Mouse (Mus musculus): ENCODE measurements around the gene Cluh. TPM values are rescaled to one million over a fixed set of nuclear protein-coding genes. Genes with fewer than 3 reads are reported as not detected.

Gene Cluh
- polyA plus RNA-seq, 1 experiment from 2014 or later = 15.9 TPM

- no peaks in the 10 kb centered on the region for H3K27me3 ChIP-seq (ENCODE audit: control insufficient read depth, insufficient read depth, low read length)
- WGBS = 11% methylated on average over 9 of the region's 9 CpGs
- peak; percentile 28 for ATAC-seq (ENCODE audit: low read depth)
- H3K36me3 ChIP-seq (ENCODE audit: control insufficient read depth, insufficient read depth, low read length) = no peaks in the 10 kb centered on the region
- H3K9ac ChIP-seq (replicated peaks; ENCODE audit: low read depth, low read length) = peak overlapping the region; percentile 82
- H3K4me2 ChIP-seq (ENCODE audit: low read depth, low read length) = peak overlapping the region; percentile 84
- peak overlapping the region; percentile 63 for H3K4me3 ChIP-seq (ENCODE audit: low read depth, low read length)
- peaks cover 9% of the 10 kb centered on the region for H3K4me1 ChIP-seq (ENCODE audit: control insufficient read depth, insufficient read depth, low read length)
- H3K9me3 ChIP-seq (ENCODE audit: control insufficient read depth, low read length) = no peaks in the 10 kb centered on the region
- H3K27ac ChIP-seq (ENCODE audit: low read depth, low read length) = peak overlapping the region; percentile 87
Observed at GRCm38 (mm10) chr11:74638791-74639411, 10.4 kb upstream of the Cluh start.

GRCm38 (mm10) chr11:74639628-74640027, 9.7 kb upstream of the Cluh start:
- Histone ChIP-seq H3K9ac (replicated peaks; ENCODE audit: low read depth, low read length) (no peak overlapping the region), H3K4me1 (ENCODE audit: control insufficient read depth, insufficient read depth, low read length) (peaks cover 9% of the 10 kb centered on the region), H3K27ac (ENCODE audit: low read depth, low read length) (no peak overlapping the region), H3K4me2 (ENCODE audit: low read depth, low read length) (no peak overlapping the region), H3K36me3 (ENCODE audit: control insufficient read depth, insufficient read depth, low read length) (no peaks in the 10 kb centered on the region), H3K4me3 (ENCODE audit: low read depth, low read length) (no peak overlapping the region), H3K27me3 (ENCODE audit: control insufficient read depth, insufficient read depth, low read length) (no peaks in the 10 kb centered on the region), H3K9me3 (ENCODE audit: control insufficient read depth, low read length) (no peaks in the 10 kb centered on the region)
- WGBS = 76% methylated on average over 1 of the region's 1 CpGs
- ATAC-seq (ENCODE audit: low read depth) = no peak

GRCm38 (mm10) chr11:74647966-74648365, 1.3 kb upstream of the Cluh start:
- Histone ChIP-seq H3K4me3 (ENCODE audit: low read depth, low read length) (no peak overlapping the region), H3K9ac (replicated peaks; ENCODE audit: low read depth, low read length) (no peak overlapping the region), H3K27ac (ENCODE audit: low read depth, low read length) (no peak overlapping the region), H3K9me3 (ENCODE audit: control insufficient read depth, low read length) (no peaks in the 10 kb centered on the region), H3K27me3 (ENCODE audit: control insufficient read depth, insufficient read depth, low read length) (no peaks in the 10 kb centered on the region), H3K4me2 (ENCODE audit: low read depth, low read length) (no peak overlapping the region), H3K4me1 (ENCODE audit: control insufficient read depth, insufficient read depth, low read length) (peaks cover 28% of the 10 kb centered on the region), H3K36me3 (ENCODE audit: control insufficient read depth, insufficient read depth, low read length) (no peaks in the 10 kb centered on the region)
- WGBS = 83% methylated on average over 1 of the region's 1 CpGs
- ATAC-seq (ENCODE audit: low read depth) = no peak

- H3K4me3 ChIP-seq (ENCODE audit: low read depth, low read length) = peak overlapping the region; percentile 93
- ATAC-seq (ENCODE audit: low read depth) = peak; percentile 22; the same call in 1 of the 2 replicates
- no peaks in the 10 kb centered on the region for H3K9me3 ChIP-seq (ENCODE audit: control insufficient read depth, low read length)
- H3K36me3 ChIP-seq (ENCODE audit: control insufficient read depth, insufficient read depth, low read length) = no peaks in the 10 kb centered on the region
- no peaks in the 10 kb centered on the region for H3K27me3 ChIP-seq (ENCODE audit: control insufficient read depth, insufficient read depth, low read length)
- peak overlapping the region; percentile 88 for H3K9ac ChIP-seq (replicated peaks; ENCODE audit: low read depth, low read length)
- peaks cover 35% of the 10 kb centered on the region for H3K4me1 ChIP-seq (ENCODE audit: control insufficient read depth, insufficient read depth, low read length)
- WGBS = 4% methylated on average over 1 of the region's 1 CpGs
- H3K27ac ChIP-seq (ENCODE audit: low read depth, low read length) = peak overlapping the region; percentile 40
- H3K4me2 ChIP-seq (ENCODE audit: low read depth, low read length) = peak overlapping the region; percentile 92
Observed at GRCm38 (mm10) chr11:74648676-74649075, 619 bp upstream of the Cluh start.

- 0 out of 2 replicates have a peak overlapping the region, but pooled peaks have one; percentile 40 for H3K27ac ChIP-seq (ENCODE audit: low read depth, low read length)
- no peaks in the 10 kb centered on the region for H3K27me3 ChIP-seq (ENCODE audit: control insufficient read depth, insufficient read depth, low read length)
- peak; percentile 18; the same call in 1 of the 2 replicates for ATAC-seq (ENCODE audit: low read depth)
- H3K4me3 ChIP-seq (ENCODE audit: low read depth, low read length) = peak overlapping the region; percentile 93
- H3K36me3 ChIP-seq (ENCODE audit: control insufficient read depth, insufficient read depth, low read length) = no peaks in the 10 kb centered on the region
- no peaks in the 10 kb centered on the region for H3K9me3 ChIP-seq (ENCODE audit: control insufficient read depth, low read length)
- peaks cover 36% of the 10 kb centered on the region for H3K4me1 ChIP-seq (ENCODE audit: control insufficient read depth, insufficient read depth, low read length)
- peak overlapping the region; percentile 88 for H3K9ac ChIP-seq (replicated peaks; ENCODE audit: low read depth, low read length)
- H3K4me2 ChIP-seq (ENCODE audit: low read depth, low read length) = peak overlapping the region; percentile 92
- 1% methylated on average over 51 of the region's 53 CpGs for WGBS
Observed at GRCm38 (mm10) chr11:74649647-74650551, 604 bp downstream of the Cluh start.

GRCm38 (mm10) chr11:74650576-74651100, 1.3 kb downstream of the Cluh start:
- H3K4me2 ChIP-seq (ENCODE audit: low read depth, low read length) = peak overlapping the region; percentile 92
- H3K4me3 ChIP-seq (ENCODE audit: low read depth, low read length) = peak overlapping the region; percentile 93
- H3K27ac ChIP-seq (ENCODE audit: low read depth, low read length) = no peak overlapping the region
- H3K4me1 ChIP-seq (ENCODE audit: control insufficient read depth, insufficient read depth, low read length) = peaks cover 36% of the 10 kb centered on the region
- peak overlapping the region; percentile 88 for H3K9ac ChIP-seq (replicated peaks; ENCODE audit: low read depth, low read length)
- H3K27me3 ChIP-seq (ENCODE audit: control insufficient read depth, insufficient read depth, low read length) = no peaks in the 10 kb centered on the region
- 65% methylated on average over 4 of the region's 4 CpGs for WGBS
- ATAC-seq (ENCODE audit: low read depth) = no peak
- no peaks in the 10 kb centered on the region for H3K9me3 ChIP-seq (ENCODE audit: control insufficient read depth, low read length)
- no peaks in the 10 kb centered on the region for H3K36me3 ChIP-seq (ENCODE audit: control insufficient read depth, insufficient read depth, low read length)

GRCm38 (mm10) chr11:74652791-74653191, 3.5 kb downstream of the Cluh start:
- Histone ChIP-seq H3K4me3 (ENCODE audit: low read depth, low read length) (no peak overlapping the region), H3K4me2 (ENCODE audit: low read depth, low read length) (no peak overlapping the region), H3K27me3 (ENCODE audit: control insufficient read depth, insufficient read depth, low read length) (no peaks in the 10 kb centered on the region), H3K4me1 (ENCODE audit: control insufficient read depth, insufficient read depth, low read length) (peaks cover 36% of the 10 kb centered on the region), H3K36me3 (ENCODE audit: control insufficient read depth, insufficient read depth, low read length) (peaks cover 9% of the 10 kb centered on the region), H3K9me3 (ENCODE audit: control insufficient read depth, low read length) (no peaks in the 10 kb centered on the region), H3K9ac (replicated peaks; ENCODE audit: low read depth, low read length) (no peak overlapping the region), H3K27ac (ENCODE audit: low read depth, low read length) (peak overlapping the region; percentile 40)
- WGBS = 35% methylated on average over 4 of the region's 4 CpGs
- no peak for ATAC-seq (ENCODE audit: low read depth)

- Histone ChIP-seq H3K9ac (replicated peaks; ENCODE audit: low read depth, low read length) (no peak overlapping the region), H3K9me3 (ENCODE audit: control insufficient read depth, low read length) (no peaks in the 10 kb centered on the region), H3K27me3 (ENCODE audit: control insufficient read depth, insufficient read depth, low read length) (no peaks in the 10 kb centered on the region), H3K4me1 (ENCODE audit: control insufficient read depth, insufficient read depth, low read length) (peaks cover 36% of the 10 kb centered on the region), H3K27ac (ENCODE audit: low read depth, low read length) (peak overlapping the region; percentile 40), H3K36me3 (ENCODE audit: control insufficient read depth, insufficient read depth, low read length) (peaks cover 12% of the 10 kb centered on the region), H3K4me3 (ENCODE audit: low read depth, low read length) (no peak overlapping the region), H3K4me2 (ENCODE audit: low read depth, low read length) (no peak overlapping the region)
- WGBS = 71% methylated on average over 6 of the region's 6 CpGs
- ATAC-seq (ENCODE audit: low read depth) = no peak
Observed at GRCm38 (mm10) chr11:74653385-74653784, 4.1 kb downstream of the Cluh start.

GRCm38 (mm10) chr11:74655941-74656340, 6.6 kb downstream of the Cluh start:
- Histone ChIP-seq H3K27ac (ENCODE audit: low read depth, low read length) (no peak overlapping the region), H3K4me2 (ENCODE audit: low read depth, low read length) (no peak overlapping the region), H3K27me3 (ENCODE audit: control insufficient read depth, insufficient read depth, low read length) (no peaks in the 10 kb centered on the region), H3K36me3 (ENCODE audit: control insufficient read depth, insufficient read depth, low read length) (peaks cover 31% of the 10 kb centered on the region), H3K4me3 (ENCODE audit: low read depth, low read length) (no peak overlapping the region), H3K4me1 (ENCODE audit: control insufficient read depth, insufficient read depth, low read length) (peaks cover 25% of the 10 kb centered on the region), H3K9ac (replicated peaks; ENCODE audit: low read depth, low read length) (no peak overlapping the region), H3K9me3 (ENCODE audit: control insufficient read depth, low read length) (no peaks in the 10 kb centered on the region)
- WGBS = 87% methylated on average over 3 of the region's 3 CpGs
- no peak for ATAC-seq (ENCODE audit: low read depth)
